Mouse (Mus musculus) left cerebral cortex, adult 2 months (tissue): ENCODE measurements around the gene Zfp711. TPM values are rescaled to one million over a fixed set of nuclear protein-coding genes. Genes with fewer than 3 reads are reported as not detected.

Experiments used
- DNase-seq, 2 experiments: peaks; one replicate each; pipeline ENCODE4 v3.0.0; 2021 to 2022; ENCODE audit warnings: low spot score in 2 of 2, mixed read lengths in 1 of 2; ENCODE audit errors: extremely low spot score in 1 of 2
- H3K27ac ChIP-seq: fragments of 200-600 bp; 2 replicates; pipeline ENCODE4 v1.8.1; 2022
- H3K4me3 ChIP-seq: fragments of 200-600 bp; 2 replicates; pipeline ENCODE4 v1.8.1; 2022
- CTCF ChIP-seq: fragments of 200-600 bp; IDR thresholded peaks from 2 replicates; pipeline ENCODE4 v1.8.1; 2022; ENCODE audit warnings: antibody characterized with exemption, mild to moderate bottlenecking, moderate library complexity
- intact Hi-C: fragments of 180-260 bp; cut with DNase I; formaldehyde crosslinking; loops from one replicate; pipeline ENCODE4 v1.15.1; 2025
- long read RNA-seq, 2 experiments: library from polyadenylated mRNA; stranded (forward); transcript quantifications; one replicate each; pipeline ENCODE4 v2.0.0; 2021; ENCODE audit warnings: borderline mapping rate in 2 of 2
- total RNA-seq, 2 experiments: library from RNA; stranded (reverse); gene quantifications; 2 replicates each; pipeline ENCODE4 v1.2.3; 2021

Gene Zfp711
- 10 to 100 TPM; 10.5 to 12.0 TPM for total RNA-seq
- long read RNA-seq, experiment 1, partial matches to known transcripts: 1 of 3 reads
- long read RNA-seq, experiment 1, other reads (novel, unspliced or antisense): 2 of 3 reads
- long read RNA-seq, experiment 2, full-length matches to known transcripts: 1 of 10 reads
- long read RNA-seq, experiment 2, partial matches to known transcripts: 0 of 10 reads
- long read RNA-seq, experiment 2, other reads (novel, unspliced or antisense): 9 of 10 reads

DNA sequence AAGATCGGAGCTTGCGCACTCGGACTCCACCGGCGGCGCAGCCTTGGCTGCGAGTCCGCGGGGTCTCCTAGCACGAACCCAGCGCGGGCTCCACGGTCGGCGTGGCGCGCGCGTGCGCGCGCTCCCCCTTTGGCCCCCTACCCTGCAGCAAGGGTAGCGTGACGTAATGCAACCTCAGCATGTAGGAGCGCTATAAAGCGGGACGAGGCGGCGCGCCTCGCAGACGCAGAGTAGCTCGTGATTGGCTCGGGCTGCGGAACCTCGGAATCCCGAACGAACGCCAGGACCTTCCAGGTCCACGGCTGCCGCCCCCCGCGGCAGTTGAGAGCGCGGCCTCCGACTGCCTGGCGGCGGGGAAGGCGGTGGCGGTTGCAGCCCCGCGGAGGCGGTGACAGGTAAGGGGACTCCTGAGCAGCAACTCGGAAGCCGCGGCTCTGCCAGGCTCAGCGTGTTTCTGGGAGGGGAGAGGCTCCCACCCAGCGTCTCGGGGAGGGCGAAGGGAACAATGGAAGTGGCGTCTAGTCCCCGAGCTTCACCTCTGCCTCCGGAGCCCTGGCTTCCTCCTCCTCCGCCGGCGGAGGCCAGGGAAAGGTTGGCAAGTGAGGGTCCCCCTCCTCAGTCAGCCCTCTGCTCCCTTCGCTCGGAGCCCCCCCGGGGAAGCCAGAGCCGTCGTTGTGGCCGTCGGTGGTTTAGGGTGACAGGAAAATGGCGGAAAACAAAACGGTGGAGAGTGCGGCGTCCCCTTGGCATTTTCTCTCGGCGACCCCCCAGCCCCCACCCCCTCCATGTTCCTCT lies at the start of gene Zfp711:
Gene Zfp711, plus strand, starts transcription at position 16 of the 795 bp plus-strand sequence.
- intact Hi-C loops: no loop called here
- TF ChIP-seq CTCF: no peak
- DNase-seq: peak; percentile 66 to 70
- Histone ChIP-seq H3K4me3 (peak within 1 kb of the TSS; percentile 60), H3K27ac (peak within 1 kb of the TSS; percentile 69)

DNA sequence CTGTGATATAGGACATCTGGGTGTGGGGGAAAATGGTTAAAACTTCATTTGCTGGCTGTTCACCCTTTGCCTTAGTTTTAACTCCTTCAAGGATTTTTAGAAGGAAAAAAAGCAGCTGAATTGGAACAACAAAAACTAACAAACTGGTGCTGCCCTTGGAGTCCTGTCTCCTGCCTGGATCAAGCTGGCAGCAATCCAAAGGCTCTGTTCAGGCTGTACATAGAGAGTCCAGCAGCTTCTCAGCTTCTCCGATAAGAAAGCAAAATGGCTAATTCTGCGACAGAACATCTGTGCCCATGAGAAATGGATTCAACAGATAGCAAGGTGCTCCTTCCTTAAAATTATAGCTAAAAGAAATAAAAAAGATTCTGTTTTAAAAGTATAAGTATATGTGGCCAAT lies 32.6 kb upstream of the Zfp711 start:
- intact Hi-C loops: no loop called here
- DNase-seq: no peak
- Histone ChIP-seq H3K27ac (no peak overlapping the region), H3K4me3 (no peak overlapping the region)
- no peak for TF ChIP-seq CTCF

DNA sequence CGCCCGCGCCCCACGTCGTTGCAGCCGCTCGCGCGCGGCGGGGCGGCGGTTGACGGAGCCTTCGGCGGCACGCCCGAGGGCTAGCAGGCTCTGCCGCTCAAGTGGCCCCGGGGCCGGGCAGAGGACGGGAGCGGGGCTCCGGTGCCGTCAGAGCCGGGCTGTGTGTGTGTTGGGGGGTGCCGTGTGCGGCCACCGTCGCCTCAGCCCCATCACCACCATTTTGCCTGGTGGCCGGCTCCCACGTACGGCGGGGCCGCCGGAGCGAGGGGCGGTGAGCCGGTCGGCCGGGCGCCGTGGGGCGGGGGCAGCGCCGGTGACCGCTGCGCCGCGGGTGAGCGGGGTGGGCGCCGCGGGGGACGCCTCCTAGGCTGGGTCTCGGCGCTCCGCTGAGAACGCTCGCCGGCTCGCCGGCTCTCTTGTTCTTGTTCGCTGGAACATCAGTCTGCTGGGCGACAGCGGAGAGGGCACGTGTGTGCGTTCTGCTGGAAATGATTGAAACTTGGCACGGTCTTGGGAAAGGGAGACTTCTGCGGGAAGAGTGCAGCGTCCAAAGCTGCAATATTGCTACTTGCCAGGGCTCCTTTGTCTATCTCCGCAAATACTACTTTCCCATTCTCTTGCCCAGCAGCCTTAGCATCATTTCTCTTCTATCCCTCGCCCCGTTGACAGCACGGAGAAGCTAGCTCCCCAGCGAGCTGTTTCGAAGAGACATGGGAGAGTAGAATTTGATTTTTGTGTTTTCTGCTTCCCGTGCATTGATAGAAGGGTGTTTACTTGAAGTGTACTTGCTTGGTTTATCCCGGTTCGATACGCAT lies 1.2 kb downstream of the Zfp711 start:
- Histone ChIP-seq H3K4me3 (peak overlapping the region; percentile 60), H3K27ac (peak overlapping the region; percentile 69)
- intact Hi-C loops: no loop called here

DNA sequence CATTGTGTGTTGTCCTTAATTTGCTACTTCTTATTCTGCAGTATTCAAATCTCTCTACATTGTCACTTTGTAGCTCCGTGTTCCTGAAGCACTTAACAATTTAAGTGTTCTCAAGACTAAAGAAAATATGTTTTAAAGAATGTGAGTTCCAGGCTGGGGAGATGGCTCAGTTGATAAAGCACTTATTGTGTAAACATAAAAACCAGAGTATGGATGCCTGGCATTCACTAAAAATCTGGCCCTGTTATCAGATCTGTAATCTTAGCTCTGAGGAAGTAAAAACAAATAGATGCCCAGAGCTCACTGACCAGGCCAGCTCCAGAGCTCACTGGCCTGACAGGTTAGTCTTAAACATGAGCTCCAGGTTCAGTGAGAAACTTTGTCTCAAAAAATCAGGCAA lies 75.2 kb downstream of the Zfp711 start:
- Histone ChIP-seq H3K4me3 (no peak overlapping the region), H3K27ac (no peak overlapping the region)
- intact Hi-C loops: no loop called here
- DNase-seq: no peak
- TF ChIP-seq CTCF: no peak

More for the DNA sequence above, 1.2 kb downstream of the Zfp711 start:
- no peak for TF ChIP-seq CTCF
- peak; percentile 15 to 16 for DNase-seq

DNA sequence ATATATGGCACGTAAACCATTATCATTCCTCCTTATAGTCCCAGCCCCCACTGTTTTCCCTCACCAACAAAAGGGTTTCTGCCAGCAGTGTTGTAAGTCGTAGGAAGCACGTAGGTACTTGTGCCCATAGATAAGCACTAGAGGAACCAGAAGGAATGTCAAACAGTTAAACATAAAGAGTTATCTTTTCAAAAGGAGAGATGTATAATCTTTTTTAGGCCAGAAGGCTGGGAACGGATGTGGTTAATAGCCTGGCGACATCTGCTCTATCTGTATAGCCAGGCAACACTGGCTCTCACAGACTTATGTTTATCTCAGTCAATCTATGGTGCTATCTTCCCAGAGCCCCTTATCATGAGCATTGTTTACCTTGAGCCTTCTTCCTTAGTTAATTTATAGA lies 80.3 kb downstream of the Zfp711 start:
- Histone ChIP-seq H3K4me3 (no peak overlapping the region), H3K27ac (no peak overlapping the region)
- DNase-seq: no peak
- TF ChIP-seq CTCF: no peak
- intact Hi-C loops: no loop called here

Other genes with a start within 250 kb of the Zfp711 start
- gene Satl1, start 193.7 kb upstream of the Zfp711 start, total RNA-seq: not detected
- not detected for gene 2010106E10Rik, start 105.3 kb upstream of the Zfp711 start, total RNA-seq
- not detected for gene Pof1b, start 98.1 kb downstream of the Zfp711 start, total RNA-seq